Mouse (Mus musculus): Measurements from ENCODE around the gene Tnxb. TPM values are rescaled to one million over a fixed set of nuclear protein-coding genes. Genes with fewer than 3 reads are reported as not detected.

Tnxb gene
- total RNA-seq, 2 experiments from 2014 or later, result 63.9 to 66.5 TPM

DNA sequence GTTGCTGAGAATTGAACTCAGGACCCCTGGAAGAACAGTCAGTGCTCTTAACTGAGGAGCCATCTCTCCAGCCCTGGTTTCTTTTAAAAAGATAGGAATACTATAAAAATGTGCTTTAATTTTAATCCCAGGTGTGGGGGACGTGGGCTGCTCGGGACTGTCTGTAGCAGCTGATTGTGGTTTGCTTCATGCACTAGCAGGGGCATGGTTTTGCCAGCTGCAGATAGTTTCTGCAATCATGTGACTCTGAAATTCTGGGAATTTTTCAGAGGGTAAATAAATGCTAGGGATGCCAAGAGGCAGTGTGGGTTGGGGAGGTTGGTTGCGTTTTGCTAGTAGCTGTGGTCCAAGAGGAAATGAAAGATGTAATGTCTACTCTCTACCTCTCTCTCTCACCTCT, 28.4 kb upstream of the Tnxb start:
- intact Hi-C loops (cut with DNase I), result loop anchor here (5.0 kb wide), 1 partner anchor 290 kb away; the partner anchor contains the start of gene Neu1
- no peak for DNase-seq

DNA sequence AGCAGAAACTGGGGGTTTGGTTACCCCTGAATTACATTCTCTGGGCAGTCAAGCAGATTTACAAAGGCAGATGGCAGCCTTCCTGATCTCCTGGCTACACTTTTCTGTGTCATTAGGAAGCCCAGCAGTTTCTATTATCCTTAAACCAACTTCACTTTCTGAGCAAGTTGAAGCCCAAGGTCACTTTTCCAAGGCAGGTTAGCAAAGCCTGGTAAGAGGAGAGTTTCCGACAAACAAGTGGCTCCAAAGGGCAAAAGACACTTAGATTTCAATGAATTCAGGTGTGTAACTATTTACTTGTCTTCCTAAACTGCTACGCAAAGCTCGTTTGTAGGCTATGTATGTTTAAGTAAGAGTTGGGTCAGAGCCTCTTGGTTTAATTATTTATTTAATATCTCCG, 27.0 kb upstream of the Tnxb start:
- intact Hi-C loops (cut with DNase I), result loop anchor here (5.0 kb wide), 1 partner anchor 289 kb away; the partner anchor contains the start of gene Neu1
- DNase-seq, result no peak

DNA sequence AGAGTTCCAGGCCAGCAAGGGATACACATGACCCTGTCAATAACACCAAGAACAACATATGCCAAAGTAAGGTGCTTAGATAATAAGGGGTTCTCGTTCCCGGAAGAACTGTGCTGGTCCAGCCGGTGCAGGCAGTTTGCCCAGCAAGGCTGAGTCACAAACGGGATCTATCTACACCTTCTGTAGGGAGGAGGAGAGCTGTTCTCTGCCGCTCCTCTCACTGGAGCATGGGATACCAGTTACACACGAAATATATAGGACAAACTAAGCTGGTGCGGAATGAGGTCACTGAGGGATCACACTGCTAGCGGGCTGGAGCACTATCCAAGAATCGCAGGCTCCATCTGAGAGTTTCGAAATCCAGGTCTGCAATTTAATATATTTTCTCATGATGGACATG, 26.4 kb upstream of the Tnxb start:
- intact Hi-C loops (cut with DNase I), result loop anchor here (2.0 to 5.0 kb wide), 2 partner anchors 17 to 288 kb away; partner anchors contain the start of gene Neu1
- no peak for DNase-seq

DNA sequence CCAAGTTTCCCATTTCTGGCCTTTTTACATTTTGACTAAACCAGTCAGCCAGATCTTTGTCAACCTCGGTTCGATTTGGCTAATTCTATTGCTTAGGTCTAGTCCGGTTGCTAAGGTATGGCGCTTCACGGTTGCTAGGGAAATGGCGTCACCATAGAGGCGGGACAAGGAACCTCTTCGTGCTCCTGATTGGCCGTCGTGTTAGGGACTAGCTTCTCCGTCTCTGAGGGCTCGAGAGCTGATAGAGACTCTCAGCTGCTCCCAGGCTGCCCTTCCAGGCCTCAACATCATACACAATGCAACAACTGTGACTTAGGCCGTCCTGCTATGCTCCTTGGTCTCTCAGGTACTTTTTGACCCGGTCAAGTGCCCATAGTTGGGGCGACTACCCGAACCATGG, 25.7 kb upstream of the Tnxb start, which contains the start of gene Fkbpl:
Fkbpl (plus strand) TSS at position 157 of the 400 bp plus-strand sequence.
- intact Hi-C loops (cut with DNase I), result loop anchor here (2.0 to 5.0 kb wide), 2 partner anchors 18 to 288 kb away; partner anchors contain the start of gene Neu1
- DNase-seq, result peak; percentile 98 to 99

DNA sequence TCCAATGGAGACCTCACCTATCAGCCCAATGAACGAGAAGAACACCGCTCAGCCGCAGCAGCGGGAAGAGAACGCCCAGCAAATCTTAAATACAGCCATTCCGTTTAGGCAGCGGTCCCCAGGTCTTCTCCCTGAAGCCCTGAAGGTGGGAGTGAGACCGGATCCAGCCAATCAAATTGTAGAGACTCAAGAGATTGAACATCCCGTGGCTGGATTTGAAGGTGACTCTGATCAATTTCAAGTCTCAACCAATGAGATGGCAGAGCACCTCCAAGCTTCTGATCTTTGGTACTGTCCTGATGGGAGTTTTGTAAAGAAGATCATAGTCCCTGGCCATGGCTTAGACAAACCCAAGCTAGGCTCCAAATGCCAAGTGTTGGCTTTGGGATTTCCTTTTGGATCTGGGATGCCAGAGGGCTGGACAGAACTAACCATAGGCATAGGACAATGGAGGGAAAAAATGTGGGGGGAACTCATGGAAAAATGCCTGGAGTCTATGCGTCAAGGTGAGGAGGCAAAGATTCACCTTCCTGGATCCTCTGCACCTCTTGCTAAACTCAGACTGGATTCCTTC, 25.0 kb upstream of the Tnxb start:
- intact Hi-C loops (cut with DNase I), result loop anchor here (2.0 kb wide), 1 partner anchor 19 kb away; no protein-coding TSS in a partner anchor
- DNase-seq, result no peak

DNA sequence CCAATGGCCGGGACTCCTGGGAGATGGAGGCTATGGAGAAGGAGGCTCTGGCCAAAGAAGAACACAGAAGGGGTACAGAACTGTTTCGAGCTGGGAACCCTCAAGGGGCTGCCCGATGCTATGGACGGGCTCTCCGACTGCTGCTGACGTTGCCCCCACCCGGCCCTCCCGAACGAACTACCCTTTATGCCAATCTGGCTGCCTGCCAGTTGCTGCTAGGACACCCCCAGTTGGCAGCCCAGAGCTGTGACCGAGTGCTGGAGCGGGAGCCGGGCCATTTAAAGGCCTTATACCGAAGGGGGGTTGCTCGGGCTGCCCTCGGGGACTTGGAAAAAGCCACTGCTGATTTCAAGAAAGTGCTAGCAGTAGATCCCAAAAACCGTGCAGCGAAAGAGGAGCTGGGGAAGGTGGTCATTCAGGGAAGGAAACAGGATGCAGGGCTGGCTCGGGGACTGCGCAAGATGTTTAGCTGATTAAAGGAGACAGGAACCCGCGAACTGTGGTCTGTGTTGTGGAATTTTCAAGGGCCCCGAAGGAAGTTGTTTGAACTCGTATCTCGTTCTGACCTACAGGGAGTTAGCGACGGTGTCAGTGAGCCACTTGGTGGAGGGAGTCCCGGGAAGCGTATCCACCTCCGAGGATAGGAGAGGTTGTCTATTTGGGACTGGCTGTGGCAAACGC, 24.4 kb upstream of the Tnxb start:
- DNase-seq, result no peak
- intact Hi-C loops (cut with DNase I), result loop anchor here (2.0 kb wide), 1 partner anchor 19 kb away; no protein-coding TSS in a partner anchor

DNA sequence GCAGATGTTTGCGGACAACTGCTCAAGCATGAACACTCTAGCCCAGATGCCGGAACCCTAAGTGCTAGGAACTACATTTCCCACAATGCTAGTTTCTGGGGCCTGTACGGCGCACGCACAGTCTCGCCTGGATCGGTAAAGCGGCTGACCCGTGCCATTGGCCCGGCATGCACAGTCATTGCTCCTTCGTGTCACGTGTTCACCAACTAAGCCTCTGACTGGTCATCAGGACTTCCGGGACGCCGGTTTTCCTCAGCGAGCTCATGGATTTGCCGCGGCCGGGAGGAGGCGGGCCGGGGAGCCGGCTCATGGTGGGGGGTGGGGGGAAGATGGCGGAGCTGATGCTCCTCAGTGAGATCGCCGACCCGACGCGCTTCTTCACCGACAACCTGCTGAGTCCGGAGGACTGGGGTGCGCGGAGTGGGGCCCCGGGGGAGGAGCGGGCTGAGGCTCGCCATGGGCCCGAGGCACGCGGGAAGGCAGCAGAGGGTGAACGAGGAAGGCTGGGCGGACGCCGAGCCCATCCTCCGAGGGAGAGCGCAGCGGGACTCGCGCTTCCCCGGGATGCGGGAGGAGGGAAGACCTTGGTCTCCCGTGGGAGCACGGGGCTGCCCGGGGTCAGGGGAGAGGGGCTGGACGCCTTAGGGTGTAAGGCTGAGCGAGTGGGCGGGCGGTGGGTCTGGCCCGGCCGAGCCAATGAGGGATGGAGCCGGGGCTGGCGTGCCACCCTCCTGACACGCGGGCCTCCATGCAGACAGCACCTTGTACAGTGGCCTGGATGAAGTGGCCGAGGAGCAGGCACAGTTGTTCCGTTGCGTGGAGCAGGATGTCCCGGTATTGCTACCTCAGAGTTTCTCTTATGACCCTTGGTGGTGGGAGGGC, 23.2 kb upstream of the Tnxb start, which contains the start of gene Atf6b:
Atf6b (plus strand) TSS at position 241 of the 882 bp plus-strand sequence.
- intact Hi-C loops (cut with DNase I), result no loop called here
- peak; percentile 96 to 98 for DNase-seq

DNA sequence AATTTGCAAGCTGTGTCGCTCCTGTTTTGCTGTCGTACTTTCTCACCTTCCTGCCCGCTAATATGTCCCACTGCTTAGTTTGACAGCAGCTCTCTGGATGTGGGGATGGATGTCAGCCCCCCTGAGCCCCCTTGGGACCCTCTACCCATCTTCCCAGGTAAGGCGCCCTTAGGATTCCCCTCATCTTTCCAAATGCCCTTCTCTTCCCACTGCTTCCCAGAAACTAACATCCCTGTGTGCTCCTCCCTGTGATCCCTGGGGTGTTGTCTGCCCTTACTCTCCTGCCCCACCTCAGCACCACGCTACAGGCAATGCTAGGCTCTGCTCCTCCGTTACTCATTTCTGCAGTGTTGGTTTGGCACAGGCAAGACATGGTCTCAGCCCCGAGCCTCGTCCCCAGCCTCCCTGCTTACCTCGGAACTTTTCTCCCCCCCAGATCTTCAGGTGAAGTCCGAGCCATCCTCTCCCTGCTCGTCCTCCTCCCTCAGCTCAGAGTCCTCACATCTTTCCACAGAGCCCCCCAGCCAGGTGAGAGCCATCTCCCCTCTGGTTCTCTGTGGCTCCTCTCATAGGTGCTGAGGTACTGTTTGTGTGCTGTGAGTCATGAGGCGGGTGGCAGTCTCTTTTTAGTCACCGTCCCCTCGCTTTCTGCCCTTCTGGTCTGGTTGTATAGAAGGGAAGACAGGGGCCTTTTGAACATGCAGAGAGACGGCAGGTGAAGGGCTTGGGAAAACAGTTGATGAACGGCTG, 22.0 kb upstream of the Tnxb start:
- no peak for DNase-seq
- intact Hi-C loops (cut with DNase I), result no loop called here

DNA sequence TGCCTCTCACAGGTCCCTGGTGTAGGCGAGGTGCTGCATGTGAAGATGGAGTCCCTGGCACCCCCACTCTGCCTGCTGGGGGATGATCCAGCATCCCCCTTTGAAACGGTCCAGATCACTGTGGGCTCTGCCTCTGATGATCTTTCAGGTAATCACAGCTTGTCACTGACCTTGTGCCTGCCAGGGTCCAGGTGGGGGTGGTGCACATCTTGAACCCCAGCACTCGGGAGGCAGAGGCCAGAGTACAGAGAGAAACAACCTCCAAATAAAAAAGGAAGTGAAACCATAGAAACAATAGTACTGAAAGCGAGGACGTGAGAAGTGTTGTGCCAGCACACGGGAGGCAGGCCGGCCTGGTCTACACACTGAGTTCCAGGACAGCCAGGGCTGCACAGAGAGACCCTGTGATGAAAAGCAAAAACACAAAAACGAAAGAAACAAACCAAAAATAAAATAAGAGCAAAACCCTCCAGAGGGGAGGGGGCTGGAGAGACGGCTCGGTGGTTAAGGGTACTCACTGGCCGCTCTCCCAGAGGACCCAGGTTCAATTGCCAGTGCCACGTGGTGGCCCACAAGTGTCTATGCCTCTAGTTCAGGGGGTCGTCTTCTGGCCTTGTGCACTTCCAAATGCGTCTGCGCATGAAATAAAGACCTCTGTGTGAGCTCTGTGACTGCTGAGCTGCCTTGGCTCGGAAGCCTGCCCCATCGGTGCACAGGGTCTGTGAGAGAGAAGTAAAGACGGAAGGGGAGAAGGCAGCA, 21.1 kb upstream of the Tnxb start:
- intact Hi-C loops (cut with DNase I), result no loop called here
- no peak for DNase-seq

DNA sequence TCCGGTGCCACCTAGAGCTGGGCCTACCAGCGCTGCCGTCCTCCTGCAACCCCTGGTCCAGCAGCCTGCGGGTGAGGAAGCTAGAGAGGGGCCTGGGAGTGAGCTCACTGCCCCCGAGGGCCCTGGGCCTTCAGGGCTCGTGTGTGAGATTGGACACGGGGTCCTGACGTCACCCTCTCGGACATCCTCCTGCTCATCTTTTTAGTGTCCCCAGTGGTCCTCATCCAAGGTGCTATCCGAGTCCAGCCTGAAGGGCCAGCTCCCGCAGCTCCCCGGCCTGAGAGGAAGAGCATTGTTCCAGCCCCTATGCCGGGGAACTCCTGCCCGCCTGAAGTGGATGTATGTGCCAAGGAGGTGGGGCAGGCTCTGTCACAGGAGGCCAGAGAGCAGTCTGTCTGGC, 19.6 kb upstream of the Tnxb start:
- DNase-seq, result no peak
- intact Hi-C loops (cut with DNase I), result loop anchor here (5.0 kb wide), 1 partner anchor 162 kb away; no protein-coding TSS in a partner anchor

DNA sequence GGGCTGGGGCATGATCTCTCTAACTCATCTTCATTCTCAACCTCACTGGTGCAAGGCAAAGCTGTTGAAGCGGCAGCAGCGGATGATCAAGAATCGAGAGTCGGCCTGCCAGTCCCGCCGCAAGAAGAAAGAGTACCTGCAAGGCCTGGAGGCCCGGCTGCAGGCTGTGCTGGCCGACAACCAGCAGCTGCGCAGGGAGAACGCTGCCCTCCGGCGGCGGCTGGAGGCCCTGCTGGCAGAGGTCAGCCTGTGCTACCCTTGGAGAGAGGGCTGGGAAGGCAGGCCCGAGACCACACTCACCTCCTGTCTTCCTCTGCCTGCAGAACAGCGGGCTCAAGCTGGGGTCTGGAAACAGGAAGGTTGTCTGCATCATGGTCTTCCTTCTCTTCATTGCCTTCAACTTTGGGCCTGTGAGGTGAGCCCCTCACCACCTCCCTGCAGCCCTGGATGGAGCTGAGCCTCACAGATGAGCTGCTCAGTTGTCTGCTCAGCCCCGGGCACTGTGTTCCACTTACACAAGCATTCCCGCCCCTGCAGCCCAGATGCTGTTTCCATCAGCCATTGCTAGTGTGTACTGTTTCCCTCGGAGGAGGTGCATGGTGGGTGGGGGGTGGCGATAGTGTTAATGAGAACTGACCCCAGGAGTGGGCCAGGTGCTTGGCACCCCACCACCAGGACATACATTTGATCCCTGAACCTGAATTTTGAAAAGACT, 18.7 kb upstream of the Tnxb start:
- no peak for DNase-seq
- intact Hi-C loops (cut with DNase I), result loop anchor here (5.0 kb wide), 1 partner anchor 161 kb away; no protein-coding TSS in a partner anchor

DNA sequence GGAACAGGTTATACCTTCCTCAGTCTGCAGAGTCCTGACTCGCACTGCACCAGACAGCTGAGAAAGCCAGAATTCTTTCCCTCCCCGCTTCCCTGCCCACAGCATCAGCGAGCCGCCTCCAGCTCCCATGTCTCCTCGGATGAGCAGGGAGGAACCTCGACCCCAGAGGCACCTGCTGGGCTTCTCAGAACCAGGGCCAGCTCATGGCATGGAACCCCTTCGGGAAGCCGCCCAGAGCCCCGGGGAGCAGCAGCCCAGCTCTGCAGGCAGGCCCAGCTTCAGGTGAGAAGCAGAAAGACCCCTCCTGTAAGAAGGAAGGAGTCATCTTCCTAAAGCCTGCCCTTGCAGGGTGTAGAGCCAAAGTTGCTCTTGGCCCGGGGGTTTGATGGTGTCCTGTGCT, 17.8 kb upstream of the Tnxb start:
- intact Hi-C loops (cut with DNase I), result loop anchor here (5.0 kb wide), 1 partner anchor 160 kb away; no protein-coding TSS in a partner anchor
- no peak for DNase-seq

DNA sequence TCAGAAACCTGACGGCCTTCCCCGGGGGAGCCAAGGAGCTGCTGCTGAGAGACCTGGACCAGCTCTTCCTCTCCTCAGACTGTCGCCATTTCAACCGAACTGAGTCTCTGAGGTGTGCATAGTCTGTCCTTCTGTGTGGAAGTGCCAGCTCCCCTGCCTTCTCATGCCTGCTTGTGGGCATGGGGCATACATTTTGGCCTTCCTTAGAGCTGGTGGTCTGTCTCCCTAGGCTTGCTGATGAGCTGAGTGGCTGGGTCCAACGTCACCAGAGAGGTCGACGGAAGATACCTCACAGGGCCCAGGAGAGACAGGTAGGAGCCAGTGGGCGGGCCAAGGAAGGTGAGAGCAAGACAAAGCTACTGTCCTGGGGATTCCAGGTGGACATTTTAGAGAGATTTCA, 17.4 kb upstream of the Tnxb start:
- DNase-seq, result no peak
- intact Hi-C loops (cut with DNase I), result loop anchor here (5.0 kb wide), 1 partner anchor 159 kb away; no protein-coding TSS in a partner anchor

DNA sequence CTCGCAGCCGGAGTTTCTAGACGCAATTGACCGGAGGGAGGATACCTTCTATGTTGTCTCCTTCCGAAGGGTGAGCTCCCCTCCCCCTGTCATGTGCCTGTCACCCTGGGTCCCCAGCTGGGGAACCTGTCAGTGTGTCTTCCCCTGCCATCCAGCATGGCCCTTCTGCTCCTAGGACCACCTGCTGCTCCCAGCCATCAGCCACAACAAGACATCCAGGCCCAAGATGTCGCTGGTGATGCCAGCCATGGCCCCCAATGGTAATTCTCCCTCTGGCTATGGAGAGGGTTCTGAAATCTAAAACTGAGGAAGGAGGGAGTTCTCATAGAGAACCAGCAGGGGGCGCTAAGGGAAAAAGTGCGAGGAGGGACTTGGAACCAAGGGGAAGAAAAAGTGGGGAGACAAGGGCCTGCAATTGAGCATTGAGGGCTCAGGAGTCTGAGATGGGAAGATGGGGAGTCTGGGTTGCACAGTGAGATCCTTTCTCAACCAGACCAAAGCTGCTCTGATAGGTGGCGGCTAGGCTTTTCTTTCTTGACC, 16.5 kb upstream of the Tnxb start:
- intact Hi-C loops (cut with DNase I), result loop anchor here (5.0 kb wide), 1 partner anchor 158 kb away; no protein-coding TSS in a partner anchor
- DNase-seq, result peak; percentile 60 to 83

DNA sequence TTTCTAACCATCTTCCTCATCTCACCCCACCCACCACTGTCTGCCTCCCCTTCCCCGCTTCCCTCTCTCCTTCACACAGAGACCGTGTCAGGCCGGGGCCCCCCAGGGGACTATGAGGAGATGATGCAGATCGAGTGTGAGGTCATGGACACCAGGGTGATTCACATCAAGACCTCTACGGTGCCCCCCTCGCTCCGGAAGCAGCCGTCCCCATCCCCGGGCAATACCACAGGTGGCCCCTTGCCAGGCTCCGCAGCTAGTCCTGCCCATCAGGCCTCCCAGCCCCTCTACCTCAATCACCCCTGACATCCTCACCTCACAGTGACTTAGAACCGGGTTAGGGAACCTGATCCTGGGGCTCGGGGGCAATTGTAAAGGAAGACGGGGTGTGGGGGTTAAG, 15.9 kb upstream of the Tnxb start:
- intact Hi-C loops (cut with DNase I), result loop anchor here (5.0 kb wide), 1 partner anchor 158 kb away; no protein-coding TSS in a partner anchor
- no peak for DNase-seq

DNA sequence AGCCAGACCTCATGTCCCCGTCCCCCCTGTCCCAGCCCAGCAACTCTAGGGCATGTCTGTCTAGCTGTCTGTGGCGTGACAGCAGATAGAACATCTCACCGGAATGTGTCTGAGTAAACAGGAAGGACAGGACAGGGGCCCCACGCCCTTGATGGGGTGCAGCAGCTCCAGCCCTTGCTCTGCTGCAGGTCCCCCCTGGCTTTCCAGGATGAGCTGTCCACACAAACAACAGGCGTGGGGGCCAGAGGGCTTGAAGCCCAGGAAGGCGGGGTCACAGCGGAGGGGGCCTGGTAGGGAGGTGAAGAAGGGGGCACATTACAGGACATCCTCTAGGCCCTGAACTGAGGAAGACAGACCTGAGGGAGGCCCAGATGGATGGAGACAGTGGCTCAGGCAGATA, 15.2 kb upstream of the Tnxb start:
- peak in 1 of 2 experiments; percentile 78 for DNase-seq
- intact Hi-C loops (cut with DNase I), result loop anchor here (1.0 kb wide), 1 partner anchor 58 kb away; no protein-coding TSS in a partner anchor

DNA sequence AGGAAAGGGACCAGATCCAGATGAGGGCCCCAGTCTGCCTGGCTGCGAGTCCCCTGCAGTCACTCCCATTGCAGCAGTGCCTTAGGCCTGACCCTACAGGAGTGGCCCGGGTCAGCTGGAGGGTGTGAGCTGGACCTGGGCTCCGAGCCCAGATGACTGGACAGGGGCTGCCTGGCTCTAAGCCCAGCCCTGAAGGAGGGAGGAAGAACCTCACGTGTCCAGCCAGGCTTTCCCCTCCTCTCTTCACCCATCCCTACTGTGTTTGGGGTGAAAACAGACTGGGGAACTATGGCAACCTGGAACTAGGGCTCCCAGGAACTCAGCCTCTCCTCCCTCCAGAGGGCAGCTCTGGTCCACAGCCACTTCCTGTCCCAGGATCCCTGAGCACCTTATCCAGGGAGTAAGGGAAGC, 14.7 kb upstream of the Tnxb start:
- intact Hi-C loops (cut with DNase I), result loop anchor here (1.0 kb wide), 1 partner anchor 58 kb away; no protein-coding TSS in a partner anchor
- DNase-seq, result peak; percentile 92 to 95

DNA sequence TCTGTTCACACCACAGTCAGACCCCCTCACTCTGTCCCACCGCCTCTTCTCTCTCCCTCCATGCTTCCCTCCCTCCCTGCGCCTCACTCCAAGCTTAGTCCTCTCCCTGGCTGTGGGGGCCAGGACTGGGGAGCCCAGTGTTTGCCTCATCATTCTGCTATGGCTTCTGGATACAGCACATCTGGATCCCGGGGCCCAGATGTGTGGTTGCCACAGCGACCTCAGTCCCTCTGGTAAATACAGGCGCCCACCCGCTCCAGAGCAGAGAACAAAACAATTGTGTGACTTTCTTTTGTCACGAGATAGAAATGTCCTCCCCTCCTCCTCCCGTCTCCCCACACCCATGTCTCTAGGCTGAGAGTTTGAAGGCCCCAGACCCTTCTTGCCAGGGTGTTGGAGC, 13.7 kb upstream of the Tnxb start:
- intact Hi-C loops (cut with DNase I), result no loop called here
- peak; percentile 70 to 75 for DNase-seq

Data from heart, postnatal 10 days (tissue).